Mouse (Mus musculus): ENCODE measurements around the gene Olfr1166. TPM values are rescaled to one million over a fixed set of nuclear protein-coding genes. Genes with fewer than 3 reads are reported as not detected.
"Not testable (repeated sequence)": the region's sequence is repeated elsewhere in the genome, so short reads cannot be mapped to it uniquely, and the experiment has no call there.

Olfr1166 gene
- total RNA-seq (2015) (not detected in 2 replicates), total RNA-seq (2017) (not detected in 2 replicates)

GRCm38 (mm10) chr2:88128172-88128571 lies at the start of gene Olfr1166:
Olfr1166 (minus strand) TSS chr2:88128272.
- no peak for ATAC-seq (replicated peaks; ENCODE audit: poor library complexity)

DNA sequence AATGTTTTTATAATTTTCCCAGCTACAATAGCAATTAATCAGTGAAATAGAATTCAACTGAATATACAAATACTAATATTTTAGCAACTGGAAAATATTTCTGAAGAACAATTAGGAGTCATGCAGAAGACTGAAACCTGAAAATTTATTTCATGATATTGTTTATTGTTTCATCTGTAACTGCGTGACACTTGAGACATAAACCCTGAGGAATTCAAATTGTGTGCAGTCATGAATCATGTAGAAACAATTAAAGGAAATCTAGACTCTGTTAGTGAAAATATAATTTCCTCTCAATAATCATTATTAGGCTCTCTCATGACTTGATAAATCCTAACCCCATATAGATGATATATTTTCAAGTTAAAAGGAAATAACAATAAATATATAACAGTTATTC lies 27.0 kb upstream of the Olfr1166 start, which contains the start of gene Olfr1167:
Gene Olfr1167, minus strand, starts transcription at position 101 of the 400 bp plus-strand sequence.
- not testable (repeated sequence) for ATAC-seq (replicated peaks; ENCODE audit: poor library complexity)

DNA sequence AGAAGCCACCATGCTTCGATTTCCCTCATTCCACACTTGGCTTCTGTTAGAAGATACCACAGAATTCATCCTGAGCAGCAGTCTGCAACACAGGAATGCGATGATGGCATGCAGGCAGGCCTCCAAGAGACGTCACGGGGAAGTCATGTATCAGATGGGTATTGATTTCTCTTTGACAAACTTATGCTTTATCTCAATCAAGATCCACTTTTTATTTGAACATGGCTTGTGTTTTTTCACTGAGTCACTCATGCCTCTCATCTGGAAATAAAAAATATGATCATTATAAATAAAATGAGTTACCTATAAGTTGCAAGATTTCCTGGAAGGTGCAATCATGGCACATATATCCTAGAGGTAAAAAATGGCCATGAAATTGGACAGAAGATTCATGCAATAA lies 34.2 kb downstream of the Olfr1166 start, which contains the start of gene Olfr1164:
Gene Olfr1164, minus strand, starts transcription at position 101 of the 400 bp plus-strand sequence.
- ATAC-seq (replicated peaks; ENCODE audit: poor library complexity) = no peak

Other genes starting within 250 kb of the Olfr1166 start
- gene Olfr1153, start 233.3 kb downstream of the Olfr1166 start, total RNA-seq (2015) = not detected in 2 replicates
- gene Olfr1153, start 233.3 kb downstream of the Olfr1166 start, total RNA-seq (2017) = not detected in 2 replicates
- gene Olfr1154, start 223.1 kb downstream of the Olfr1166 start, total RNA-seq (2015) = not detected in 2 replicates
- gene Olfr1154, start 223.1 kb downstream of the Olfr1166 start, total RNA-seq (2017) = not detected in 2 replicates
- gene Olfr1155, start 183.1 kb downstream of the Olfr1166 start, total RNA-seq (2015) = not detected in 2 replicates
- gene Olfr1155, start 183.1 kb downstream of the Olfr1166 start, total RNA-seq (2017) = not detected in 2 replicates
- not detected in 2 replicates for gene Olfr1156, start 175.2 kb downstream of the Olfr1166 start, total RNA-seq (2015)
- gene Olfr1156, start 175.2 kb downstream of the Olfr1166 start, total RNA-seq (2017) = not detected in 2 replicates
- not detected in 2 replicates for gene Olfr1157, start 160.0 kb downstream of the Olfr1166 start, total RNA-seq (2015)
- gene Olfr1157, start 160.0 kb downstream of the Olfr1166 start, total RNA-seq (2017) = not detected in 2 replicates
- not detected in 2 replicates for gene Olfr74, start 153.6 kb downstream of the Olfr1166 start, total RNA-seq (2015)
- not detected in 2 replicates for gene Olfr74, start 153.6 kb downstream of the Olfr1166 start, total RNA-seq (2017)
- not detected in 2 replicates for gene Olfr1158, start 138.2 kb downstream of the Olfr1166 start, total RNA-seq (2015)
- not detected in 2 replicates for gene Olfr1158, start 138.2 kb downstream of the Olfr1166 start, total RNA-seq (2017)
- gene Olfr1160, start 120.0 kb downstream of the Olfr1166 start, total RNA-seq (2015) = not detected in 2 replicates
- gene Olfr1160, start 120.0 kb downstream of the Olfr1166 start, total RNA-seq (2017) = not detected in 2 replicates
- gene Olfr1161, start 105.5 kb downstream of the Olfr1166 start, total RNA-seq (2015) = not detected in 2 replicates
- not detected in 2 replicates for gene Olfr1161, start 105.5 kb downstream of the Olfr1166 start, total RNA-seq (2017)
- not detected in 2 replicates for gene Olfr73, start 90.6 kb downstream of the Olfr1166 start, total RNA-seq (2015)
- not detected in 2 replicates for gene Olfr73, start 90.6 kb downstream of the Olfr1166 start, total RNA-seq (2017)
- gene Olfr1162, start 77.1 kb downstream of the Olfr1166 start, total RNA-seq (2015) = not detected in 2 replicates
- gene Olfr1162, start 77.1 kb downstream of the Olfr1166 start, total RNA-seq (2017) = not detected in 2 replicates
- not detected in 2 replicates for gene Olfr1163, start 56.4 kb downstream of the Olfr1166 start, total RNA-seq (2015)
- not detected in 2 replicates for gene Olfr1163, start 56.4 kb downstream of the Olfr1166 start, total RNA-seq (2017)
- gene Olfr1164, start 34.3 kb downstream of the Olfr1166 start, total RNA-seq (2015) = not detected in 2 replicates
- not detected in 2 replicates for gene Olfr1164, start 34.3 kb downstream of the Olfr1166 start, total RNA-seq (2017)
- gene Olfr1167, start 26.9 kb upstream of the Olfr1166 start, total RNA-seq (2015) = not detected in 2 replicates
- not detected in 2 replicates for gene Olfr1167, start 26.9 kb upstream of the Olfr1166 start, total RNA-seq (2017)
- gene Olfr1168, start 53.6 kb upstream of the Olfr1166 start, total RNA-seq (2015) = not detected in 2 replicates
- not detected in 2 replicates for gene Olfr1168, start 53.6 kb upstream of the Olfr1166 start, total RNA-seq (2017)
- gene Olfr1170, start 100.1 kb upstream of the Olfr1166 start, total RNA-seq (2015) = not detected in 2 replicates
- not detected in 2 replicates for gene Olfr1170, start 100.1 kb upstream of the Olfr1166 start, total RNA-seq (2017)
- gene Olfr1173, start 151.6 kb upstream of the Olfr1166 start, total RNA-seq (2015) = not detected in 2 replicates
- not detected in 2 replicates for gene Olfr1173, start 151.6 kb upstream of the Olfr1166 start, total RNA-seq (2017)
- gene Olfr1174-ps, start 186.9 kb upstream of the Olfr1166 start, total RNA-seq (2015) = not detected in 2 replicates
- not detected in 2 replicates for gene Olfr1174-ps, start 186.9 kb upstream of the Olfr1166 start, total RNA-seq (2017)
- not detected in 2 replicates for gene Olfr1175-ps, start 198.9 kb upstream of the Olfr1166 start, total RNA-seq (2015)
- not detected in 2 replicates for gene Olfr1175-ps, start 198.9 kb upstream of the Olfr1166 start, total RNA-seq (2017)
- gene Olfr1176, start 208.4 kb upstream of the Olfr1166 start, total RNA-seq (2015) = not detected in 2 replicates
- gene Olfr1176, start 208.4 kb upstream of the Olfr1166 start, total RNA-seq (2017) = not detected in 2 replicates
- not detected in 2 replicates for gene Olfr1177-ps, start 218.2 kb upstream of the Olfr1166 start, total RNA-seq (2015)
- not detected in 2 replicates for gene Olfr1177-ps, start 218.2 kb upstream of the Olfr1166 start, total RNA-seq (2017)